Mouse (Mus musculus): ENCODE data around the gene Cyp4f18. TPM values are rescaled to one million over a fixed set of nuclear protein-coding genes. Genes with fewer than 3 reads are reported as not detected.

Cyp4f18 gene
- polyA plus RNA-seq, 1 experiment = 0.09 TPM

DNA sequence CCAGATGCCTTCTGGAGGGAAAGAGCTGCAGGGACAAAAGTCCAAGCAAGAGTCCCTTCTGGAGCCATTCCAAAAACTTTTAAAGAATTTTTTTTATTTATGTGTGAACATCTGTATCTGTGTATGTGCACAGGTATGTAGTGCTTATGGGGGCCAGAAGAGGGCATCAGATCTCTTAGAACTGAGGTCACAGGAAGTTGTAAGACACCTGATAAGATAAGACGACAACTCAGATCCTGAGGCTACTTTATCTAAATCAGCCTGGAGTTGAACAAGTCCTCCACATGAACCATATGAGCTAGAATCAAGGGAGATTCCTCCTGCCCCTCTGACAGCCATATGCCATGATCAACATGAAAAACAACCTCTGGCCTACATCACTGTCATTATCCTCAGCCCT, 10.0 kb downstream of the Cyp4f18 start:
- H3K36me3 ChIP-seq (ENCODE audit: control insufficient read depth, insufficient read depth, low read length) = no peaks in the 10 kb centered on the region
- H3K4me3 ChIP-seq (ENCODE audit: control insufficient read depth, low read depth, low read length) = no peak overlapping the region
- TF ChIP-seq CTCF (IDR thresholded peaks at IDR 0.05; ENCODE audit: control insufficient read depth, insufficient read depth, insufficient replicate concordance, low read depth, low read length) (no peak), POLR2A (IDR thresholded peaks at IDR 0.05; ENCODE audit: control insufficient read depth, low read depth, low read length) (no peak)
- H3K27me3 ChIP-seq (ENCODE audit: control insufficient read depth, insufficient read depth, low read length) = no peaks in the 10 kb centered on the region
- H3K27ac ChIP-seq (ENCODE audit: control insufficient read depth, insufficient read depth, low read depth, low read length) = no peak overlapping the region
- H3K4me1 ChIP-seq (ENCODE audit: control insufficient read depth, insufficient read depth, low read length) = no peaks in the 10 kb centered on the region

DNA sequence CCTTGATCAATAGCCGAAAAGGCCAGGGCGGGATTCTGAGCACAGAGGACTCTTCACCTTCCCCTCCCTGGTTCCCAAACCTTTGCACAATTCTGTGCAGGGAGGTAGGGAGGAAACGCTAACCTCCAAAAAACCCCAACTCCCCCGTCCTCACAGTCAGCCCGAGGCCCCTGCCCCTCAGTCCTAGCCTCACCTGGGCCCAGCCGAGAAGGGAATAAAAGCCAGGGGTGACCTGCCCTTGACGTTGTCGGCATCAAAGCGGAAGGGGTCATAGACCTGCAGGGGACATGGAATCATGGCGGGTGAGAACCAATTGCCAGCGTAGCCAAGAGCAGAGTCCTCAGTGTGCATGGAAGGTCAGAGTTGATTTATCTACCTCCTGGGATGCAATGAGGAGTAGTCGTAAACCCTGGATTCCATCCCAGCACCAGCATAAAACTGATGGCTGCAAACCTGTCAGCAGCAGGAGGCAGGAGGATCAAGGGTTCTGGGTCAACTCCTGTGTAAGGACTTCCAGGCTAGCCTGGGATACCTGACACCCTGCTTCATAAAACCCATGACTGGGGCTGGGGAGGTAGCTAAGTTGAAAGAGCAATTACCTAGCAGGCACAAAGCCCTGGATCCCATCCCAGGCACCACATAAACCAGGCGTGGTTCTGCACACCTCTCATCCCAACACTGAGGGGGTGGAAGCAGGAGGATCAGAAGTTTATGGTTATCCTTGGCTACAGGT, 20.4 kb downstream of the Cyp4f18 start:
- no peak for TF ChIP-seq POLR2A (IDR thresholded peaks at IDR 0.05; ENCODE audit: control insufficient read depth, low read depth, low read length)
- no peak for TF ChIP-seq CTCF (IDR thresholded peaks at IDR 0.05; ENCODE audit: control insufficient read depth, insufficient read depth, insufficient replicate concordance, low read depth, low read length)
- Histone ChIP-seq H3K36me3 (ENCODE audit: control insufficient read depth, insufficient read depth, low read length) (no peaks in the 10 kb centered on the region), H3K27ac (ENCODE audit: control insufficient read depth, insufficient read depth, low read depth, low read length) (no peak overlapping the region), H3K27me3 (ENCODE audit: control insufficient read depth, insufficient read depth, low read length) (no peaks in the 10 kb centered on the region), H3K4me3 (ENCODE audit: control insufficient read depth, low read depth, low read length) (peak overlapping the region; percentile 67), H3K4me1 (ENCODE audit: control insufficient read depth, insufficient read depth, low read length) (peaks cover 9% of the 10 kb centered on the region)

GRCm38 (mm10) chr8:71988110-71988866, 21.1 kb downstream of the Cyp4f18 start:
- Histone ChIP-seq H3K4me1 (ENCODE audit: control insufficient read depth, insufficient read depth, low read length) (peaks cover 9% of the 10 kb centered on the region), H3K4me3 (ENCODE audit: control insufficient read depth, low read depth, low read length) (peak overlapping the region; percentile 67), H3K27me3 (ENCODE audit: control insufficient read depth, insufficient read depth, low read length) (no peaks in the 10 kb centered on the region), H3K27ac (ENCODE audit: control insufficient read depth, insufficient read depth, low read depth, low read length) (no peak overlapping the region), H3K36me3 (ENCODE audit: control insufficient read depth, insufficient read depth, low read length) (no peaks in the 10 kb centered on the region)
- TF ChIP-seq POLR2A (IDR thresholded peaks at IDR 0.05; ENCODE audit: control insufficient read depth, low read depth, low read length) (peak; percentile 42; the same call in 1 of the 2 replicates), CTCF (IDR thresholded peaks at IDR 0.05; ENCODE audit: control insufficient read depth, insufficient read depth, insufficient replicate concordance, low read depth, low read length) (no peak)

- H3K4me1 ChIP-seq (ENCODE audit: control insufficient read depth, insufficient read depth, low read length) = peaks cover 9% of the 10 kb centered on the region
- TF ChIP-seq CTCF (IDR thresholded peaks at IDR 0.05; ENCODE audit: control insufficient read depth, insufficient read depth, insufficient replicate concordance, low read depth, low read length) (no peak), POLR2A (IDR thresholded peaks at IDR 0.05; ENCODE audit: control insufficient read depth, low read depth, low read length) (no peak)
- H3K36me3 ChIP-seq (ENCODE audit: control insufficient read depth, insufficient read depth, low read length) = no peaks in the 10 kb centered on the region
- no peaks in the 10 kb centered on the region for H3K27me3 ChIP-seq (ENCODE audit: control insufficient read depth, insufficient read depth, low read length)
- no peak overlapping the region for H3K4me3 ChIP-seq (ENCODE audit: control insufficient read depth, low read depth, low read length)
- no peak overlapping the region for H3K27ac ChIP-seq (ENCODE audit: control insufficient read depth, insufficient read depth, low read depth, low read length)
These were observed 24.8 kb downstream of the Cyp4f18 start for GRCm38 (mm10) chr8:71984601-71985000.

DNA sequence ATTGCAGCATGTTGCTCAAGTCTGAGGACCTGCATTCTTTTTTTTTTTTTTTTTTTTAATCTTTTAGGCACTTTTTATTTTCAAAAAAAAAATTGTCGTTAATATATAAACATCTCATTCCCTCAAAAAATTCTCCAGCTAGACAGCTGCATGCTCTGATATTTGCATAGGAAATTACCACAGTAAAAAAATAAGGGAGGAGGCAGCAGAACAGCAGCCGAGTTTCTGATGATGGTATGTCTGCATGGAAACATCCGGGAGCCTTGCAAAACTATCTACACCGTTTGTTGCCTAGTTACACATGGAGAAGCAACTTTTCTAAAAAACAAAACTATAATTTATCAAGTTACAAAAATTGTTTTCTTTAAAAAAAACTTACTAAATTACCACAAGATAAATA, 28.0 kb downstream of the Cyp4f18 start:
- no peak overlapping the region for H3K4me3 ChIP-seq (ENCODE audit: control insufficient read depth, low read depth, low read length)
- no peaks in the 10 kb centered on the region for H3K4me1 ChIP-seq (ENCODE audit: control insufficient read depth, insufficient read depth, low read length)
- TF ChIP-seq POLR2A (IDR thresholded peaks at IDR 0.05; ENCODE audit: control insufficient read depth, low read depth, low read length) (no peak), CTCF (IDR thresholded peaks at IDR 0.05; ENCODE audit: control insufficient read depth, insufficient read depth, insufficient replicate concordance, low read depth, low read length) (no peak)

DNA sequence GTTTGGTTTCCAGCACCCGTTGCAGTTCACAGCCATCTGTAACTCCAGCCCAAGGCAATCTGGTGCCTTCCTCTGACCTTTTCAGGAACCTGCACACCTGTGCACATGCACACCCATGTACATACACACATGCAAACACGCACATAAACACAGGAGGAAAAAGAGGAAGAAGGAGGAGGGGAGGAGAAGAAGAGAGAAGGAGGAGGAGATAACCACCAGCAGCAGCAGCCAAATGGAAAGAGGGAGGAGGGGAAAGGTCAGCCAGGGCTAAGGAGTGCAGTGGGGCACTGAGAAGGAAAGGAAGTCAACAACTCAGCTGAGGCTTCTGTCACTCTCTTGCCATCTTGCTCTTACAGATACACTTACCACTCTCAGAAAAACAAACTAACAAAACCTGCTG, 28.4 kb downstream of the Cyp4f18 start:
- H3K36me3 ChIP-seq (ENCODE audit: control insufficient read depth, insufficient read depth, low read length) = no peaks in the 10 kb centered on the region
- no peaks in the 10 kb centered on the region for H3K4me1 ChIP-seq (ENCODE audit: control insufficient read depth, insufficient read depth, low read length)
- no peak overlapping the region for H3K4me3 ChIP-seq (ENCODE audit: control insufficient read depth, low read depth, low read length)
- no peak for TF ChIP-seq POLR2A (IDR thresholded peaks at IDR 0.05; ENCODE audit: control insufficient read depth, low read depth, low read length)
- no peak for TF ChIP-seq CTCF (IDR thresholded peaks at IDR 0.05; ENCODE audit: control insufficient read depth, insufficient read depth, insufficient replicate concordance, low read depth, low read length)
- H3K27ac ChIP-seq (ENCODE audit: control insufficient read depth, insufficient read depth, low read depth, low read length) = no peak overlapping the region
- H3K27me3 ChIP-seq (ENCODE audit: control insufficient read depth, insufficient read depth, low read length) = no peaks in the 10 kb centered on the region

More for the DNA sequence above, 28.0 kb downstream of the Cyp4f18 start:
- Histone ChIP-seq H3K27me3 (ENCODE audit: control insufficient read depth, insufficient read depth, low read length) (no peaks in the 10 kb centered on the region), H3K27ac (ENCODE audit: control insufficient read depth, insufficient read depth, low read depth, low read length) (no peak overlapping the region), H3K36me3 (ENCODE audit: control insufficient read depth, insufficient read depth, low read length) (no peaks in the 10 kb centered on the region)

DNA sequence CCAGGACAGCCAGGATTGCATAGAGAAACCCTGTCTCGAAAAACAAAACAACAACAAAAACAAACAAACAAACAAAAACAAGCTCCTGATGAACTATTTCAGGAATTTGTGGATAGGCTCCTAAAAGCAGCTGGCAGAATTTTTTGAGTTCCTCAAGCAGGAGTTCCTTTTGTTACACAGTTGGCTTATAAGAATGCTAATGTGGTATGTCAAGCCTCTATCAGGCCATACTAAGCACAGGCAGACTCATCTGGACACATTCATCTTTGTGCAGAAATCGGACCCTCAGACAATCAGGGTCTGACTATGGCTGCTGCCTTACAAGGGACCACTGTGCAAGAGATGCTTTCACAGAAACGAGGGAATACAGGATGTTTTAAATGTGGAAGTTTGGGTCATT, 35.2 kb downstream of the Cyp4f18 start:
- H3K36me3 ChIP-seq (ENCODE audit: control insufficient read depth, insufficient read depth, low read length) = no peaks in the 10 kb centered on the region
- TF ChIP-seq CTCF (IDR thresholded peaks at IDR 0.05; ENCODE audit: control insufficient read depth, insufficient read depth, insufficient replicate concordance, low read depth, low read length) (no peak), POLR2A (IDR thresholded peaks at IDR 0.05; ENCODE audit: control insufficient read depth, low read depth, low read length) (no peak)
- H3K4me3 ChIP-seq (ENCODE audit: control insufficient read depth, low read depth, low read length) = no peak overlapping the region
- no peaks in the 10 kb centered on the region for H3K4me1 ChIP-seq (ENCODE audit: control insufficient read depth, insufficient read depth, low read length)
- no peak overlapping the region for H3K27ac ChIP-seq (ENCODE audit: control insufficient read depth, insufficient read depth, low read depth, low read length)
- H3K27me3 ChIP-seq (ENCODE audit: control insufficient read depth, insufficient read depth, low read length) = no peaks in the 10 kb centered on the region
